In genomic region chr5:125339851-125340531, GRCm38 (mm10) we compare ENCODE assay signal across 8 mouse cellular contexts. TPM values are rescaled to one million over a fixed set of nuclear protein-coding genes. Genes with fewer than 3 reads are reported as not detected.
DNase-seq lines count a peak whose midpoint lies in the region; ATAC-seq and TF ChIP-seq lines count a peak whose summit lies in the region.

No protein-coding gene starts in this region.

- no peak for TF ChIP-seq EP300 in lung, postnatal 0 days (IDR thresholded peaks at IDR 0.05)

- no peak for TF ChIP-seq CTCF in brain, embryonic 14.5 days (IDR thresholded peaks at IDR 0.05; ENCODE audit: borderline replicate concordance, extremely low read depth, insufficient read depth, insufficient read length)
- no peak for TF ChIP-seq CTCF in lung, postnatal 0 days (IDR thresholded peaks at IDR 0.05)

- H3K9me3 ChIP-seq in lung, postnatal 0 days (ENCODE audit: low read length), result no peaks in the 10 kb centered on the region

- peak; percentile 14 for ATAC-seq in lung, postnatal 0 days

- peak; percentile 6 for DNase-seq in cerebellum, adult 8-10 months
- DNase-seq in cerebellum, adult 11-12 months, result no peak
- peak; percentile 69 for DNase-seq in brain, embryonic 14.5 days (ENCODE audit: low read depth)
- peak; percentile 45 for DNase-seq in heart, adult 18-20 months
- peak; percentile 51 for DNase-seq in kidney, postnatal 10 days
- DNase-seq in lung, postnatal 0 days (ENCODE audit: low spot score), result peak; percentile 55
- peak; percentile 45 for DNase-seq in right cerebral cortex, postnatal 14 days
- no peak for DNase-seq in ovary, postnatal 10 days (ENCODE audit: low spot score)

- no peaks in the 10 kb centered on the region for H3K36me3 ChIP-seq in lung, postnatal 0 days (ENCODE audit: insufficient read depth, low read length)

- 5% methylated on average over 25 of the region's 25 CpGs for WGBS in lung, postnatal 0 days

- peak overlapping the region; percentile 51 for H3K9ac ChIP-seq in lung, postnatal 0 days (replicated peaks; ENCODE audit: low read depth)

- peak overlapping the region; percentile 64 for H3K4me3 ChIP-seq in lung, postnatal 0 days (ENCODE audit: low read depth, low read length)

- H3K27ac ChIP-seq in lung, postnatal 0 days (ENCODE audit: low read length), result peak overlapping the region; percentile 48

- no peak for TF ChIP-seq POLR2A in brain, embryonic 14.5 days (IDR thresholded peaks at IDR 0.05; ENCODE audit: borderline replicate concordance, extremely low read depth, insufficient read depth, insufficient read length, poor library complexity, severe bottlenecking)

- H3K4me2 ChIP-seq in lung, postnatal 0 days (replicated peaks; ENCODE audit: low read depth, low read length), result peak overlapping the region; percentile 88

- H3K4me1 ChIP-seq in lung, postnatal 0 days (ENCODE audit: insufficient read depth, low read depth, low read length), result peaks cover 13% of the 10 kb centered on the region

- H3K27me3 ChIP-seq in lung, postnatal 0 days (replicated peaks; ENCODE audit: insufficient read depth, low read length), result no peaks in the 10 kb centered on the region

RNA-seq across cellular contexts. Expression of gene Scarb1, which starts 0.9 kb away (rescaled TPM):
- 43.1 and 45.0 TPM in 2 replicates for polyA plus RNA-seq in brain, embryonic 14.5 days (2012; rRNA removed)
- 10 to 100 TPM; 26.6 to 34.7 TPM for total RNA-seq in heart, adult 18-20 months (2021)
- polyA plus RNA-seq in lung, postnatal 0 days (2015; fragmentation: Nextera tagmentation; extraction: Ambion mirVana), result 54.9 and 64.9 TPM in 2 replicates

RNA-seq across cellular contexts. Expression of gene Gm10382, which starts 49.1 kb away (rescaled TPM):
- 0.34 and 0.58 TPM in 2 replicates for polyA plus RNA-seq in brain, embryonic 14.5 days (2012; rRNA removed)
- under 1 TPM in 1 of 2 experiments, not detected in 1; 0.23 TPM for total RNA-seq in heart, adult 18-20 months (2021)
- polyA plus RNA-seq in lung, postnatal 0 days (2015; fragmentation: Nextera tagmentation; extraction: Ambion mirVana), result 0.63 and 0.77 TPM in 2 replicates

RNA-seq across cellular contexts. Expression of gene Ubc, which starts 50.0 kb away (rescaled TPM):
- polyA plus RNA-seq in brain, embryonic 14.5 days (2012; rRNA removed), result 784 and 896 TPM in 2 replicates
- 1,000 to 10,000 TPM; 1,625 to 1,638 TPM for total RNA-seq in heart, adult 18-20 months (2021)
- polyA plus RNA-seq in lung, postnatal 0 days (2015; fragmentation: Nextera tagmentation; extraction: Ambion mirVana), result 751 and 865 TPM in 2 replicates

Comparison
In these comparisons a context has a peak if more than half of its experiments do, and no peak if none do; other contexts are left out.
1. DNase-seq: peak in cerebellum, adult 8-10 months (single experiment), brain, embryonic 14.5 days (single experiment), heart, adult 18-20 months (2 of 2), kidney, postnatal 10 days (single experiment), lung, postnatal 0 days (single experiment) and right cerebral cortex, postnatal 14 days (single experiment); none in cerebellum, adult 11-12 months (single experiment) and ovary, postnatal 10 days (single experiment).